Mouse (Mus musculus): ENCODE results near the gene Tenm3. TPM values are rescaled to one million over a fixed set of nuclear protein-coding genes. Genes with fewer than 3 reads are reported as not detected.

Tenm3 gene
- 36.1 and 38.1 TPM in 2 replicates for polyA plus RNA-seq (2014; fragmentation: Nextera tagmentation; extraction: Ambion mirVana)

DNA sequence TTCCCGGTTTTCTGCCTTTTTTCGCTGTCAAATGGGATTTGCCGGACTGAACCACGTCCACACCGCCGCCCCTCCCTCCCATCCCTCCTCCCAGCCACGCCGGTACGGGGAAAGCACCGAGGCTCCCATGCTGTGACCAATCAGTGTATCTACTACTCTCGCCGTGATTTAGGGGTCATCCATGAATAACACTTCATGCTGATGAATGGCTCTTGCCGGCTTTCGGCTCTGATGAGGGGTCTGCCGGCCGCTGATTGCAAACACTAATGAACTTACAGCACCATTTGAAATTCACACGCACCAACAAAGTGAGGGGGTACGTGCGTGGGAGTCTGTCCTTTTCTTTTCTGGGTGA is at the start of gene Tenm3:
TSS of gene Tenm3 (minus strand) at position 21 of the 355 bp plus-strand sequence.
- H3K36me3 ChIP-seq (ENCODE audit: control insufficient read depth, insufficient read depth, low read length) = no peaks in the 10 kb centered on the region
- H3K4me1 ChIP-seq (ENCODE audit: control insufficient read depth, insufficient read depth, low read length) = peaks cover 10% of the 10 kb centered on the region
- H3K27me3 ChIP-seq (ENCODE audit: control insufficient read depth, insufficient read depth, low read length) = 0 out of 2 replicates have a peak, but pooled peaks cover 2% of the 10 kb centered on the region
- H3K9me3 ChIP-seq (ENCODE audit: control insufficient read depth, low read length) = no peaks in the 10 kb centered on the region
- peak within 1 kb of the TSS; percentile 67 for H3K4me3 ChIP-seq (ENCODE audit: low read depth, low read length)
- ATAC-seq (ENCODE audit: insufficient read depth, low FRiP score, low TSS enrichment) = peak; percentile 74
- H3K9ac ChIP-seq (ENCODE audit: low read length) = peak within 1 kb of the TSS; percentile 74
- H3K4me2 ChIP-seq (ENCODE audit: low read depth) = peak within 1 kb of the TSS; percentile 90
- DNase-seq (ENCODE audit: low spot score) = peak; percentile 59
- peak within 1 kb of the TSS; percentile 65 for H3K27ac ChIP-seq (ENCODE audit: low read depth, low read length)
- WGBS = 0% methylated on average over 19 of the region's 19 CpGs

DNA sequence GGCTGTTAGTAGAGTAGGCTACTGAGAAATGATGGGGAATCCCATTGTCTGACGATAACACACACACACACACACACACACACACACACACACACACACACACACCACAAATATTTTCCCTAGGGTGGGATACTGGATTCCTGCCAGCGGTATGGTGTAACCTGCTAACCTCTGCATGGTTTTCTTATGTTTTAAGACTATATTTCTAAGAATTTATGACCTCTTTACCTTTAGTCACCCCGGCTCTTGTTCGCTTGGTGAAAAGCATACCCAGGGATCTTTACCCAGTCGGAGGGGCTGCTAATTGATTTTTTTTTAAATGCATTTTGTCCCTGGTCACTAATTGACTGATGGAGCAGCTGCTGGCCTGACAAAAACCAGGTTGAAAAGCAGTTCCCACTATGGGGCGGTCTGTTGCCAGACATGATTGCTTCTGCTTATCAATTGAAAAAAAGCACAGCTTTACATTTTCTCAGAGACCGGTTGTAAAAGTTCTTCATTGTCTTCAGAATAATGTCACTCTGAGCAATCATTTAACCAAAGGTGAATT is 46.5 kb upstream of the Tenm3 start:
- DNase-seq (ENCODE audit: low spot score) (peak; percentile 24), ATAC-seq (ENCODE audit: insufficient read depth, low FRiP score, low TSS enrichment) (no peak)
- Histone ChIP-seq H3K4me2 (ENCODE audit: low read depth) (no peak overlapping the region), H3K27me3 (ENCODE audit: control insufficient read depth, insufficient read depth, low read length) (no peaks in the 10 kb centered on the region), H3K27ac (ENCODE audit: low read depth, low read length) (no peak overlapping the region), H3K36me3 (ENCODE audit: control insufficient read depth, insufficient read depth, low read length) (no peaks in the 10 kb centered on the region), H3K4me1 (ENCODE audit: control insufficient read depth, insufficient read depth, low read length) (peaks cover 2% of the 10 kb centered on the region; the same call in 1 of the 2 replicates), H3K9me3 (ENCODE audit: control insufficient read depth, low read length) (no peaks in the 10 kb centered on the region), H3K4me3 (ENCODE audit: low read depth, low read length) (no peak overlapping the region), H3K9ac (ENCODE audit: low read length) (no peak overlapping the region)
- WGBS = 25% methylated on average over 7 of the region's 7 CpGs

DNA sequence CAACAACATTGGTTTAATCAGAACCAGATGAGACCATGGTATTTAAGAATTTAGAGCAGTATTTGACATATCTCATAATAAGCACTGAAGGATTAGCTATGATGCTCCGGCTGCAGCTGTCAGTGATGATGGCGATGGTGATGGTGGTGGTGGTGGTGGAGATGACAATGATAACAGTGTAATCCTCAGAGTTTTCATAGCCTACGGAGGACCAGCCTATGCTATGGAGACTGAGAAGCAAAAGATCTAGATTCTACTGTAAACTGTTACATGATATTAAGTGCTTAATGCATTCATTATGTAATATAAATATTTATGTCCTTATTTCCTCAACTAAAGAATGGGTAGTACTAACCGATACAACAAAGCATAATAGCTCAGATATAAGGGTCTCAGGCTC is 40.5 kb upstream of the Tenm3 start:
- 97% methylated on average over 4 of the region's 4 CpGs for WGBS
- no peaks in the 10 kb centered on the region for H3K9me3 ChIP-seq (ENCODE audit: control insufficient read depth, low read length)
- no peak overlapping the region for H3K4me3 ChIP-seq (ENCODE audit: low read depth, low read length)
- H3K4me1 ChIP-seq (ENCODE audit: control insufficient read depth, insufficient read depth, low read length) = no peaks in the 10 kb centered on the region
- no peak overlapping the region for H3K9ac ChIP-seq (ENCODE audit: low read length)
- no peaks in the 10 kb centered on the region for H3K27me3 ChIP-seq (ENCODE audit: control insufficient read depth, insufficient read depth, low read length)
- no peak overlapping the region for H3K4me2 ChIP-seq (ENCODE audit: low read depth)
- no peaks in the 10 kb centered on the region for H3K36me3 ChIP-seq (ENCODE audit: control insufficient read depth, insufficient read depth, low read length)
- H3K27ac ChIP-seq (ENCODE audit: low read depth, low read length) = no peak overlapping the region
- DNase-seq (ENCODE audit: low spot score) = no peak
- ATAC-seq (ENCODE audit: insufficient read depth, low FRiP score, low TSS enrichment) = no peak

DNA sequence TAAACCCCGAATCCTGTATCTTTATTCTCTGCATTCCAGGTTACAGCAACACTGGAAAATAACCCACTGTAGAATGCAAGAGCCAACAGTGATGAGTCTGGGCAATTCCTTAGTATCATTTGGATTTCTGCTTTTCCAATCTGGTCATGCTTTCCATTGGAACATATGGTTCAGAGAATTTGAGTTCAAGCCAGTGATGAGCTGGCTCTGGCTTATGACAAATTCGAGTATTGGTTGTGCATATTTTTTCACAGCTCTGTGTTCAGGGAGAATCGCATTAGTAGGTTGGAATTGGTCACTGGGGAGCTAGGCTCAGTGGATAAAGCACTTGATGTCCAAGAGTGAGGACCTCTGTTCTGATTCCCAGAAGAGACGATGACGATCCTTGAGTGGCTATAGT is 36.8 kb upstream of the Tenm3 start:
- H3K9me3 ChIP-seq (ENCODE audit: control insufficient read depth, low read length) = no peaks in the 10 kb centered on the region
- no peak overlapping the region for H3K27ac ChIP-seq (ENCODE audit: low read depth, low read length)
- ATAC-seq (ENCODE audit: insufficient read depth, low FRiP score, low TSS enrichment) (no peak), DNase-seq (ENCODE audit: low spot score) (no peak)
- WGBS = 91% methylated on average over 5 of the region's 5 CpGs
- no peaks in the 10 kb centered on the region for H3K36me3 ChIP-seq (ENCODE audit: control insufficient read depth, insufficient read depth, low read length)
- H3K4me3 ChIP-seq (ENCODE audit: low read depth, low read length) = no peak overlapping the region
- H3K9ac ChIP-seq (ENCODE audit: low read length) = no peak overlapping the region
- H3K4me1 ChIP-seq (ENCODE audit: control insufficient read depth, insufficient read depth, low read length) = no peaks in the 10 kb centered on the region
- no peaks in the 10 kb centered on the region for H3K27me3 ChIP-seq (ENCODE audit: control insufficient read depth, insufficient read depth, low read length)
- H3K4me2 ChIP-seq (ENCODE audit: low read depth) = no peak overlapping the region

DNA sequence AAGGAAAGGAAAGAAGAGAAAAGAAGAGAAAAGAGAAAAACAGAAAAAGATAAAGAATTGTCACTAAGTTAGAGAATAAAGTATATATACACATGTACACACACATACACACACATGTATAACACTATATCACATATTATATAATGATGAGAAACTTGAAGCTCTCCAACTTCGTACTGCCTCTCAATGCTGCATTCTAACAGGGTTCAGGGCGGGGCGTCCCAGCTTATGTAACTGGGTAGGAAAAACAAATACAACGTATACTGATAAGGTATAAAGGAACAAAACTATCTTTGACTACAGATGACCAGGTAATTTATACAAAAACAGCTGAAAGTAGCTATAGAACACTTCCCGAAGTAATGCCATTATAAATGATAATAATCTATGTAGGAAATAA is 22.2 kb upstream of the Tenm3 start:
- H3K27ac ChIP-seq (ENCODE audit: low read depth, low read length) = no peak overlapping the region
- ATAC-seq (ENCODE audit: insufficient read depth, low FRiP score, low TSS enrichment) = no peak
- H3K9ac ChIP-seq (ENCODE audit: low read length) = no peak overlapping the region
- H3K27me3 ChIP-seq (ENCODE audit: control insufficient read depth, insufficient read depth, low read length) = no peaks in the 10 kb centered on the region
- no peaks in the 10 kb centered on the region for H3K4me1 ChIP-seq (ENCODE audit: control insufficient read depth, insufficient read depth, low read length)
- no peak overlapping the region for H3K4me3 ChIP-seq (ENCODE audit: low read depth, low read length)
- 94% methylated on average over 5 of the region's 5 CpGs for WGBS
- H3K9me3 ChIP-seq (ENCODE audit: control insufficient read depth, low read length) = no peaks in the 10 kb centered on the region
- H3K4me2 ChIP-seq (ENCODE audit: low read depth) = no peak overlapping the region
- H3K36me3 ChIP-seq (ENCODE audit: control insufficient read depth, insufficient read depth, low read length) = no peaks in the 10 kb centered on the region
- no peak for DNase-seq (ENCODE audit: low spot score)

DNA sequence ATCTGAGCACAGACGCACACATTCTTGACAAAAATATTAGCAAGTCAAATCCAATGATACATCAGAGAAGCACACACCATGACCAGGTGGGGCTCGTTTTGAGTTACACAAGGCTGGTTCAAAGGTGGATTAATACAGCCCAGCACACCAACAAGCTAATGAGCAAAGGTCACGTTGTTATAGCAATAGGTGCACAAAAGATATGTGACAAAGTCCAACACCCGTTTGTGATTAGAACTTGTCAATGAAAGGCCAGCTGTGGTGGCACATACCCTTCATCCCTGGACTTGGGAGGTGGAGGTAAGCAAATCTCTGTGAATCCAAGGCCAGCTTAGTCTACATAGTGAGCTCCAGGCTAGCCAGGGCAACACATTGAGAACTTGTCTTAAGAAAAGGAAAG is 21.7 kb upstream of the Tenm3 start:
- no peak overlapping the region for H3K4me3 ChIP-seq (ENCODE audit: low read depth, low read length)
- H3K27me3 ChIP-seq (ENCODE audit: control insufficient read depth, insufficient read depth, low read length) = no peaks in the 10 kb centered on the region
- no peaks in the 10 kb centered on the region for H3K4me1 ChIP-seq (ENCODE audit: control insufficient read depth, insufficient read depth, low read length)
- 82% methylated on average over 4 of the region's 4 CpGs for WGBS
- ATAC-seq (ENCODE audit: insufficient read depth, low FRiP score, low TSS enrichment) (no peak), DNase-seq (ENCODE audit: low spot score) (no peak)
- no peak overlapping the region for H3K9ac ChIP-seq (ENCODE audit: low read length)
- H3K4me2 ChIP-seq (ENCODE audit: low read depth) = no peak overlapping the region
- no peaks in the 10 kb centered on the region for H3K36me3 ChIP-seq (ENCODE audit: control insufficient read depth, insufficient read depth, low read length)
- H3K27ac ChIP-seq (ENCODE audit: low read depth, low read length) = no peak overlapping the region
- no peaks in the 10 kb centered on the region for H3K9me3 ChIP-seq (ENCODE audit: control insufficient read depth, low read length)

DNA sequence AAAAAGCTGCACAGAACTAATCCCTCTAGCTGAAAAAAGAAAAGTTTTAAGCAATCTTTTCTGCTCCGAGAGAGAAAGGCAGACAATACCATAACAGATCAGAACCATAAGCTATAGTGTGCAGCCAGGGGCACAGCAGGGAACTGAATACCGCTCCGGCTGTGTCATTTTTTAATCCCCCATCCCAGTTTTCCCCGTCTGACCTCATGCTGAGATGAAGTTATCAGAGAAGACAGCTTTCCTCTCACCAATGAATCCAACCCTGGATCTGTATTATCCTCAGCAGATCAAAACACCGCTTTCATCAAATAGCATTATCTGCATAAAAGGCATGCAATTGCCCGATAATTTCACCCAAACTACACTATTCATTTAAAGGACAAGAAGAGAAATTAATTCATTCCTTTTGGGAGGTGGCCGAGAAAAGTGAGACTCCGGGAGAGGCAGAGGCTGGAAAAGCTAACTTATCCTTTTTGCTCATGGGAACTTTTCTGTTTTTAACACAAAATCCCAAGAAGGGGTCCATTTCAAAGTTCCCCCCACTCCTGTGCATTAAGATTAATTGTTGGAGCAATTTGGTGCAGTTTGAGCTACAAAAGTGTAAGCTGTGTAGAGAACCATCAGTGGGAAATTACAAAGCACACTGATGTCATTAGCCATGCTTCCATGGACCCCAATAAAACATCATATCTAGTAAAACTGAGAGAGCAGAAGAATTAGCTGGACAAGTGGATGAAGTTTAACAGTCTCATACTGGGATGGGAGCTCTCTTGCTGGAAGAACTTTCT is 6.7 kb upstream of the Tenm3 start:
- H3K4me1 ChIP-seq (ENCODE audit: control insufficient read depth, insufficient read depth, low read length) = peaks cover 3% of the 10 kb centered on the region; the same call in 1 of the 2 replicates
- no peaks in the 10 kb centered on the region for H3K9me3 ChIP-seq (ENCODE audit: control insufficient read depth, low read length)
- DNase-seq (ENCODE audit: low spot score) = no peak
- H3K36me3 ChIP-seq (ENCODE audit: control insufficient read depth, insufficient read depth, low read length) = no peaks in the 10 kb centered on the region
- no peak overlapping the region for H3K9ac ChIP-seq (ENCODE audit: low read length)
- H3K27me3 ChIP-seq (ENCODE audit: control insufficient read depth, insufficient read depth, low read length) = 0 out of 2 replicates have a peak, but pooled peaks cover 2% of the 10 kb centered on the region
- H3K4me3 ChIP-seq (ENCODE audit: low read depth, low read length) = no peak overlapping the region
- 35% methylated on average over 8 of the region's 8 CpGs for WGBS
- no peak for ATAC-seq (ENCODE audit: insufficient read depth, low FRiP score, low TSS enrichment)
- H3K4me2 ChIP-seq (ENCODE audit: low read depth) = no peak overlapping the region
- H3K27ac ChIP-seq (ENCODE audit: low read depth, low read length) = no peak overlapping the region

DNA sequence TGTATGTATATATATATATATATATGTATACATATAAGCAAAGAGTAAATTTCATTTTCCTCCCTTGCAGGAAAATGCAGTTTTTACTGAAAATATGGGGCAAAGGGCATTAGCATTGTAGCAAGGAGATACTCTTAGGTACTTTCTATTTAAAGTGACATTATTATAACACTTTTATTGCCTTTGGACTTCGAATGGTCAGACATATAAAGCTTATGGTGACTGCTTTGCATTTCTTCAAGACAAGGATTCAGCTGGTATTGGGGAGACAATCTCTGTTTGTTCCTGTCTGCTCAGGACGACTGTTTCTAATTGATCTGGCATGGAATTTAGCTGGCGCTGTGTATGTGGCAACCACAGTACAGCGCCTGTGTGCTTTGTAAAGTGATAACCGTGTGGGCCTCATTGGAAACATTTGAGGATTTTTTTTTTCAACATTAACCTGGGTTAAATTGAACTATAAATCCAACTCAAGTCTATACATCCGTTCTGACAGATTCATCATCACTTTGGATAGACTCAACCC is 5.4 kb upstream of the Tenm3 start:
- no peaks in the 10 kb centered on the region for H3K9me3 ChIP-seq (ENCODE audit: control insufficient read depth, low read length)
- DNase-seq (ENCODE audit: low spot score) (no peak), ATAC-seq (ENCODE audit: insufficient read depth, low FRiP score, low TSS enrichment) (no peak)
- H3K4me3 ChIP-seq (ENCODE audit: low read depth, low read length) = no peak overlapping the region
- H3K9ac ChIP-seq (ENCODE audit: low read length) = no peak overlapping the region
- WGBS = 36% methylated on average over 6 of the region's 6 CpGs
- no peak overlapping the region for H3K4me2 ChIP-seq (ENCODE audit: low read depth)
- no peak overlapping the region for H3K27ac ChIP-seq (ENCODE audit: low read depth, low read length)
- 0 out of 2 replicates have a peak, but pooled peaks cover 2% of the 10 kb centered on the region for H3K27me3 ChIP-seq (ENCODE audit: control insufficient read depth, insufficient read depth, low read length)
- H3K36me3 ChIP-seq (ENCODE audit: control insufficient read depth, insufficient read depth, low read length) = no peaks in the 10 kb centered on the region
- H3K4me1 ChIP-seq (ENCODE audit: control insufficient read depth, insufficient read depth, low read length) = peaks cover 8% of the 10 kb centered on the region

DNA sequence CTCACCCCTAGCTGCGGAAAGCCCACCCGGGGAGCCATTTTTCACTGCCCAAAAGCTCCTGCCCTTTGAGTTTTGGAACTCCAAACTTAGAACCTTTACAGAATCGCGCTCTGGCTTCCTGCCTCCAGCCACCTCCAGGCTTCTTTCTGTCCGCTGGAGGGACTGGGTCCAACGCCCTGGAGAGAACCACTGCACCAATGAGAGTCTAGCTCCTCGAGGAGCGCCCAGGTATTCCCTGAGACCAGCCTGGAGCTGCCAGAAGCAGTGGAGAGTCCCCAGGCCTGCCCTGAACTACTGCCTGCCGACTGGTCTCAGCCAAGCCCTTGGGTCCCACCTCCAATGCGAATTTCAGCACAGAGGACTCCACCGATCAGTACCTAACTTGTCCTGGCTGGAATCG is 1.2 kb upstream of the Tenm3 start:
- ATAC-seq (ENCODE audit: insufficient read depth, low FRiP score, low TSS enrichment) (no peak), DNase-seq (ENCODE audit: low spot score) (no peak)
- Histone ChIP-seq H3K27me3 (ENCODE audit: control insufficient read depth, insufficient read depth, low read length) (0 out of 2 replicates have a peak, but pooled peaks cover 2% of the 10 kb centered on the region), H3K4me1 (ENCODE audit: control insufficient read depth, insufficient read depth, low read length) (peaks cover 10% of the 10 kb centered on the region), H3K27ac (ENCODE audit: low read depth, low read length) (no peak overlapping the region), H3K4me2 (ENCODE audit: low read depth) (peak overlapping the region; percentile 90), H3K9ac (ENCODE audit: low read length) (no peak overlapping the region), H3K4me3 (ENCODE audit: low read depth, low read length) (peak overlapping the region; percentile 67), H3K36me3 (ENCODE audit: control insufficient read depth, insufficient read depth, low read length) (no peaks in the 10 kb centered on the region), H3K9me3 (ENCODE audit: control insufficient read depth, low read length) (no peaks in the 10 kb centered on the region)
- WGBS = 4% methylated on average over 12 of the region's 12 CpGs
